Mouse (Mus musculus): Measurements from ENCODE around the gene Zfp85. TPM values are rescaled to one million over a fixed set of nuclear protein-coding genes. Genes with fewer than 3 reads are reported as not detected.

The Zfp85 gene
- total RNA-seq, 2 experiments from 2014 or later = 5.9 to 8.7 TPM

Other genes with a start within 250 kb of the Zfp85 start
- 3.0 TPM in 1 of 2 replicates, not detected in the other for gene Gm26965, start 229.1 kb downstream of the Zfp85 start, total RNA-seq (2015)
- not detected in 2 replicates for gene Gm26965, start 229.1 kb downstream of the Zfp85 start, total RNA-seq (2017)
- gene Zfp87, start 229.1 kb downstream of the Zfp85 start, total RNA-seq (2015) = 26.3 and 38.3 TPM in 2 replicates
- 21.2 and 23.2 TPM in 2 replicates for gene Zfp87, start 229.1 kb downstream of the Zfp85 start, total RNA-seq (2017)
- 13.2 and 17.5 TPM in 2 replicates for gene Zfp748, start 201.4 kb downstream of the Zfp85 start, total RNA-seq (2015)
- gene Zfp748, start 201.4 kb downstream of the Zfp85 start, total RNA-seq (2017) = 16.3 and 18.7 TPM in 2 replicates
- 15.1 and 16.9 TPM in 2 replicates for gene Zfp729b, start 145.5 kb downstream of the Zfp85 start, total RNA-seq (2015)
- gene Zfp729b, start 145.5 kb downstream of the Zfp85 start, total RNA-seq (2017) = 19.1 and 21.4 TPM in 2 replicates
- gene Gm49345, start 117.5 kb downstream of the Zfp85 start, total RNA-seq (2015) = not detected in 2 replicates
- gene Gm49345, start 117.5 kb downstream of the Zfp85 start, total RNA-seq (2017) = not detected in 2 replicates
- gene Zfp729a, start 117.4 kb downstream of the Zfp85 start, total RNA-seq (2015) = 13.8 and 17.5 TPM in 2 replicates
- 7.7 and 21.3 TPM in 2 replicates for gene Zfp729a, start 117.4 kb downstream of the Zfp85 start, total RNA-seq (2017)
- gene Zfp738, start 68.2 kb downstream of the Zfp85 start, total RNA-seq (2015) = 16.1 and 19.4 TPM in 2 replicates
- gene Zfp738, start 68.2 kb downstream of the Zfp85 start, total RNA-seq (2017) = 16.7 and 24.6 TPM in 2 replicates
- gene Zfp65, start 26.1 kb downstream of the Zfp85 start, total RNA-seq (2015) = 11.0 and 17.1 TPM in 2 replicates
- 14.0 and 15.9 TPM in 2 replicates for gene Zfp65, start 26.1 kb downstream of the Zfp85 start, total RNA-seq (2017)
- 1.6 and 2.1 TPM in 2 replicates for gene Zfp493, start 24.5 kb upstream of the Zfp85 start, total RNA-seq (2015)
- gene Zfp493, start 24.5 kb upstream of the Zfp85 start, total RNA-seq (2017) = 0.12 and 0.95 TPM in 2 replicates
- gene Zfp273, start 58.5 kb upstream of the Zfp85 start, total RNA-seq (2015) = 7.5 and 8.3 TPM in 2 replicates
- gene Zfp273, start 58.5 kb upstream of the Zfp85 start, total RNA-seq (2017) = 5.4 and 7.0 TPM in 2 replicates
- gene Gm10037, start 75.9 kb upstream of the Zfp85 start, total RNA-seq (2015) = not detected in 2 replicates
- not detected in 2 replicates for gene Gm10037, start 75.9 kb upstream of the Zfp85 start, total RNA-seq (2017)
- not detected in 2 replicates for gene BC048507, start 108.1 kb upstream of the Zfp85 start, total RNA-seq (2015)
- gene BC048507, start 108.1 kb upstream of the Zfp85 start, total RNA-seq (2017) = not detected in 2 replicates

Measured in megakaryocyte, adult 5-6 weeks (primary cell).